Mouse (Mus musculus) G1E (cell line): ENCODE results near the gene Shisa2.

Experiments used
- CTCF ChIP-seq: IDR thresholded peaks from 2 replicates; pipeline ENCODE4 v1.5.1; 2012; ENCODE audit warnings: low read depth, low read length, inconsistent platforms, mixed read lengths
- GATA1 ChIP-seq: IDR thresholded peaks from 2 replicates; pipeline ENCODE4 v1.6.1; 2012; ENCODE audit warnings: borderline replicate concordance, low read length, inconsistent platforms, mixed read lengths
- GATA2 ChIP-seq: IDR thresholded peaks from 2 replicates; pipeline ENCODE4 v1.6.1; 2012; ENCODE audit warnings: low read depth, low read length, inconsistent platforms, borderline replicate concordance
- POLR2AphosphoS5 ChIP-seq: IDR thresholded peaks from 2 replicates; pipeline ENCODE4 v1.6.1; 2012; ENCODE audit warnings: low read depth, low read length, inconsistent platforms; ENCODE audit not compliant: insufficient replicate concordance
- TAL1 ChIP-seq: conservative IDR thresholded peaks from 2 replicates; pipeline ENCODE4 v1.6.1; 2012; ENCODE audit warnings: low read depth, low read length, inconsistent platforms, mixed read lengths

GRCm38 (mm10) chr14:59648611-59649010, 23.5 kb downstream of the Shisa2 start:
- no peak for TF ChIP-seq CTCF
- no peak for TF ChIP-seq GATA1
- no peak for TF ChIP-seq POLR2AphosphoS5
- no peak for TF ChIP-seq GATA2
- no peak for TF ChIP-seq TAL1
